Mouse (Mus musculus) CH12.LX (cell line): ENCODE results near the gene Gm10722. TPM values are rescaled to one million over a fixed set of nuclear protein-coding genes. Genes with fewer than 3 reads are reported as not detected.
"Not testable (repeated sequence)": the region's sequence is repeated elsewhere in the genome, so short reads cannot be mapped to it uniquely, and the experiment has no call there.

ENCODE experiments used
- DNase-seq: peaks from one replicate; pipeline ENCODE4 v3.0.0-alpha.2; 2013; ENCODE audit errors: extremely low read depth
- H3K27ac ChIP-seq: 2 replicates; pipeline ENCODE4 v1.5.1; 2012; ENCODE audit warnings: low read depth, mild to moderate bottlenecking, control low read depth, moderate library complexity; ENCODE audit not compliant: insufficient read depth
- H3K27me3 ChIP-seq: replicated peaks from 2 replicates; pipeline ENCODE3; 2012; ENCODE audit warnings: inconsistent platforms
- H3K36me3 ChIP-seq, 2 experiments: replicated peaks in 1 of 2; 2 replicates each; pipeline versions ENCODE3 to v1.6.1; 2012; ENCODE audit warnings: inconsistent platforms in 1 of 2, low read length in 1 of 2, mild to moderate bottlenecking in 1 of 2, mixed read lengths in 1 of 2, moderate library complexity in 1 of 2; ENCODE audit not compliant: control insufficient read depth in 1 of 2, insufficient read depth in 1 of 2
- H3K4me1 ChIP-seq, 2 experiments: 2 replicates each; pipeline ENCODE4 v1.6.1; 2012; ENCODE audit warnings: inconsistent platforms in 1 of 2, moderate library complexity in 1 of 2; ENCODE audit not compliant: insufficient read depth in 2 of 2, control insufficient read depth in 1 of 2
- H3K4me2 ChIP-seq: 2 replicates; pipeline ENCODE4 v1.6.1; 2012; ENCODE audit warnings: low read depth, mild to moderate bottlenecking, control low read depth; ENCODE audit not compliant: poor library complexity, insufficient read depth, severe bottlenecking
- H3K4me3 ChIP-seq, 3 experiments: fragments of 150-350 bp in 1 of 3; sonication (generic) in 1 of 3; replicated peaks in 1 of 3; 2 replicates each; pipeline versions ENCODE3 to v1.5.1; 2011 to 2012; ENCODE audit warnings: low read depth in 2 of 3, low read length in 2 of 3, mild to moderate bottlenecking in 2 of 3, moderate library complexity in 2 of 3, control low read depth in 1 of 3, improper control_type of control experiment in 1 of 3, inconsistent platforms in 1 of 3, mixed read lengths in 1 of 3; ENCODE audit not compliant: poor library complexity in 1 of 3
- H3K79me2 ChIP-seq: replicated peaks from 2 replicates; pipeline ENCODE4 v1.6.1; 2012; ENCODE audit warnings: mild to moderate bottlenecking, moderate library complexity; ENCODE audit not compliant: control insufficient read depth, poor library complexity, insufficient read depth, severe bottlenecking; ENCODE audit errors: extremely low read depth
- H3K9ac ChIP-seq: 2 replicates; pipeline ENCODE4 v1.6.1; 2012; ENCODE audit warnings: low read depth, mild to moderate bottlenecking, control low read depth, moderate library complexity; ENCODE audit not compliant: insufficient read depth
- H3K9me3 ChIP-seq: replicated peaks from 2 replicates; pipeline ENCODE3; 2012; ENCODE audit warnings: low read length, inconsistent platforms, mixed read lengths
- CTCF ChIP-seq, 2 experiments: IDR thresholded peaks in 1 of 2; conservative IDR thresholded peaks in 1 of 2; 2 replicates each; pipeline ENCODE4 v1.5.1; 2011 to 2012; ENCODE audit warnings: low read depth in 2 of 2, low read length in 2 of 2, improper control_type of control experiment in 1 of 2, inconsistent platforms in 1 of 2, mild to moderate bottlenecking in 1 of 2, moderate library complexity in 1 of 2
- dilution Hi-C: fragments of 300-500 bp; cut with MboI; formaldehyde crosslinking; loops from 2 replicates; pipeline ENCODE4 v1.14.3; 2020; ENCODE audit warnings: low sequenced_read_pairs; ENCODE audit not compliant: extremely low pct_unique_long_range_greater_than_20kb, extremely low pct_ligation_motif_present
- in situ Hi-C: fragments of 300-500 bp; cut with MboI; formaldehyde crosslinking; loops from 3 replicates; pipeline ENCODE4 v1.14.3; 2019; ENCODE audit warnings: low sequenced_read_pairs, low pct_ligation_motif_present, low pct_unique_long_range_greater_than_20kb, mixed read lengths
- polyA plus RNA-seq: library from polyadenylated mRNA; unstranded; fragments of >175 nt; gene quantifications from 2 replicates; pipeline ENCODE4 v1.2.1, GENCODE M21; 2012; ENCODE audit warnings: low read depth; ENCODE audit not compliant: insufficient read length
- total RNA-seq, 2 experiments: library from RNA; depleted of rRNA; stranded (reverse); fragments of 300-350 nt in 1 of 2; fragments of >200 nt in 1 of 2; gene quantifications; 2 replicates each; pipeline ENCODE4 v1.2.3; 2012 to 2014

The Gm10722 gene
- not detected in 2 replicates for total RNA-seq (2012; rRNA removed)
- total RNA-seq (2014; rRNA removed), result not detected in 2 replicates
- not detected in 2 replicates for polyA plus RNA-seq

GRCm38 (mm10) chr9:3000445-3000972, at the start of gene Gm10722:
Gene Gm10722, plus strand, starts transcription at chr9:3000922.
- in situ Hi-C loops, H3K36me3 ChIP-seq, H3K4me2 ChIP-seq, H3K79me2 ChIP-seq, H3K4me1 ChIP-seq, DNase-seq, H3K9ac ChIP-seq, dilution Hi-C loops, H3K9me3 ChIP-seq, H3K27me3 ChIP-seq, H3K27ac ChIP-seq: not testable (repeated sequence)
- peak within 1 kb of the TSS in 1 of 3 experiments; percentile 1 for H3K4me3 ChIP-seq

- H3K4me2 ChIP-seq, H3K27ac ChIP-seq, H3K4me1 ChIP-seq, H3K36me3 ChIP-seq, H3K79me2 ChIP-seq, DNase-seq, H3K4me3 ChIP-seq, in situ Hi-C loops, H3K27me3 ChIP-seq, dilution Hi-C loops, H3K9ac ChIP-seq, H3K9me3 ChIP-seq: not testable (repeated sequence)
Measured at GRCm38 (mm10) chr9:3001006-3001405, 284 bp downstream of the Gm10722 start.

- H3K4me1 ChIP-seq, DNase-seq, H3K9ac ChIP-seq, H3K27ac ChIP-seq, in situ Hi-C loops, H3K36me3 ChIP-seq, H3K79me2 ChIP-seq, H3K4me3 ChIP-seq, H3K27me3 ChIP-seq, H3K4me2 ChIP-seq, H3K9me3 ChIP-seq, dilution Hi-C loops: not testable (repeated sequence)
- 0 out of 4 replicates have a peak, but pooled peaks of 1 of the 2 experiments have one; percentile 13 for TF ChIP-seq CTCF (conservative IDR thresholded peaks at IDR 0.05 in 1 of 2, IDR thresholded peaks at IDR 0.05 in 1 of 2; ENCODE audit: low read depth in 2 of 2, low read length in 2 of 2)
Measured at GRCm38 (mm10) chr9:3001948-3002659, 1.4 kb downstream of the Gm10722 start.

GRCm38 (mm10) chr9:3002794-3003396, 2.2 kb downstream of the Gm10722 start, which contains the start of gene Gm11168:
Gene Gm11168, plus strand, starts transcription at chr9:3003346.
- dilution Hi-C loops, H3K9ac ChIP-seq, in situ Hi-C loops, H3K27ac ChIP-seq, H3K4me2 ChIP-seq, H3K27me3 ChIP-seq, H3K79me2 ChIP-seq, H3K36me3 ChIP-seq, H3K9me3 ChIP-seq, H3K4me1 ChIP-seq, DNase-seq, H3K4me3 ChIP-seq: not testable (repeated sequence)

- H3K9me3 ChIP-seq, H3K4me3 ChIP-seq, H3K9ac ChIP-seq, dilution Hi-C loops, H3K27ac ChIP-seq, in situ Hi-C loops, H3K79me2 ChIP-seq, H3K4me1 ChIP-seq, H3K4me2 ChIP-seq, H3K36me3 ChIP-seq, DNase-seq, H3K27me3 ChIP-seq: not testable (repeated sequence)
Measured at GRCm38 (mm10) chr9:3006179-3006578, 5.5 kb downstream of the Gm10722 start.

GRCm38 (mm10) chr9:3006636-3007035, 5.9 kb downstream of the Gm10722 start:
- H3K4me1 ChIP-seq, H3K9me3 ChIP-seq, dilution Hi-C loops, DNase-seq, H3K4me3 ChIP-seq, H3K79me2 ChIP-seq, in situ Hi-C loops, H3K27me3 ChIP-seq, H3K4me2 ChIP-seq, H3K9ac ChIP-seq, H3K27ac ChIP-seq, H3K36me3 ChIP-seq: not testable (repeated sequence)
